Comparison of ENCODE assay signal across 10 mouse cellular contexts in the genomic region with DNA sequence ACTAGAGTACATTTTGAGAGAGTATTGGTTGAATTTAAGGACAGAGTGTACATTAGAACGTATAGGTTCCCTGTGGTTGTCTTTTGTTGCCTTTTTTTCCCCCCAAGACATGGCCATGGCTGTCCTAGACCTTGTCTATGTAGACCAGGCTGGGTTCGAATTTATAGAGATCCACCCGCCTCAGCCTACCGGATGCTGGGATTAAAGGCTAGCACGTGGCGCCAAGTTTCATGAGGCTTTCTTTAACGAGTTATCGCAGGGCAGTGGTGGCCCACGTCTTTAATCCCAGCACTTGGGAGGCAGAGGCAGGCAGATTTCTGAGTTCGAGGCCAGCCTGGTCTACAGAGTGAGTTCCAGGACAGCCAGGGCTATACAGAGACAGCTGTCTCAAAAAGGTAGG. TPM values are rescaled to one million over a fixed set of nuclear protein-coding genes. Genes with fewer than 3 reads are reported as not detected.
DNase-seq lines count a peak whose midpoint lies in the region; ATAC-seq lines count a peak whose summit lies in the region.
"Had no signal": no experiment of that assay in that cellular context is flagged by ENCODE, and none has a peak within 500 bp of the region (broad histone marks: within the 10 kb centered on the region; RNA-seq: fewer than 3 reads in every experiment).

No protein-coding gene starts in this region.

- no peaks in the 10 kb centered on the region for H3K27me3 ChIP-seq in kidney, embryonic 16.5 days (ENCODE audit: insufficient read depth, low read length)
- no peaks in the 10 kb centered on the region for H3K27me3 ChIP-seq in embryonic facial prominence, embryonic 12.5 days
- no peaks in the 10 kb centered on the region for H3K27me3 ChIP-seq in intestine, embryonic 16.5 days (replicated peaks; ENCODE audit: control insufficient read depth, insufficient read depth, low read length)
- no peaks in the 10 kb centered on the region for H3K27me3 ChIP-seq in neural tube, embryonic 13.5 days

- no peak overlapping the region for H3K27ac ChIP-seq in kidney, embryonic 16.5 days (ENCODE audit: low read length)
- H3K27ac ChIP-seq in embryonic facial prominence, embryonic 12.5 days = no peak overlapping the region
- H3K27ac ChIP-seq in intestine, embryonic 16.5 days (ENCODE audit: low read length) = no peak overlapping the region
- H3K27ac ChIP-seq in neural tube, embryonic 13.5 days (replicated peaks) = no peak overlapping the region
- H3K27ac ChIP-seq: macrophage had no signal

- no peaks in the 10 kb centered on the region for H3K9me3 ChIP-seq in kidney, embryonic 16.5 days (ENCODE audit: low read length)
- H3K9me3 ChIP-seq in embryonic facial prominence, embryonic 12.5 days = no peaks in the 10 kb centered on the region
- no peaks in the 10 kb centered on the region for H3K9me3 ChIP-seq in intestine, embryonic 16.5 days (ENCODE audit: control insufficient read depth, low read length)
- H3K9me3 ChIP-seq in neural tube, embryonic 13.5 days = no peaks in the 10 kb centered on the region

- no peaks in the 10 kb centered on the region for H3K36me3 ChIP-seq in kidney, embryonic 16.5 days (ENCODE audit: insufficient read depth, low read length)
- H3K36me3 ChIP-seq in embryonic facial prominence, embryonic 12.5 days = no peaks in the 10 kb centered on the region
- H3K36me3 ChIP-seq in intestine, embryonic 16.5 days (ENCODE audit: control insufficient read depth, insufficient read depth, low read length) = no peaks in the 10 kb centered on the region
- H3K36me3 ChIP-seq in neural tube, embryonic 13.5 days = no peaks in the 10 kb centered on the region

- no peak overlapping the region for H3K9ac ChIP-seq in kidney, embryonic 16.5 days (replicated peaks; ENCODE audit: low read length)
- no peak overlapping the region for H3K9ac ChIP-seq in embryonic facial prominence, embryonic 12.5 days
- H3K9ac ChIP-seq in intestine, embryonic 16.5 days (ENCODE audit: low read depth, low read length) = no peak overlapping the region
- no peak overlapping the region for H3K9ac ChIP-seq in neural tube, embryonic 13.5 days

- 96% methylated on average over 10 of the region's 10 CpGs for WGBS in kidney, embryonic 16.5 days
- 95% methylated on average over 10 of the region's 10 CpGs for WGBS in embryonic facial prominence, embryonic 12.5 days
- 94% methylated on average over 10 of the region's 10 CpGs for WGBS in intestine, embryonic 16.5 days
- WGBS in neural tube, embryonic 13.5 days = 92% methylated on average over 10 of the region's 10 CpGs

- H3K4me1 ChIP-seq in kidney, embryonic 16.5 days (ENCODE audit: insufficient read depth, low read length) = peaks cover 33% of the 10 kb centered on the region
- peaks cover 12% of the 10 kb centered on the region for H3K4me1 ChIP-seq in embryonic facial prominence, embryonic 12.5 days
- H3K4me1 ChIP-seq in intestine, embryonic 16.5 days (ENCODE audit: control insufficient read depth, insufficient read depth, low read length) = peaks cover 9% of the 10 kb centered on the region; the same call in 1 of the 2 replicates
- peaks cover 42% of the 10 kb centered on the region for H3K4me1 ChIP-seq in neural tube, embryonic 13.5 days (replicated peaks)

- ATAC-seq in kidney, embryonic 16.5 days (ENCODE audit: low FRiP score, low TSS enrichment) = no peak
- no peak for ATAC-seq in embryonic facial prominence, embryonic 12.5 days (ENCODE audit: insufficient number of reproducible peaks, insufficient read depth, low FRiP score, low TSS enrichment)
- no peak for ATAC-seq in intestine, embryonic 16.5 days
- no peak for ATAC-seq in neural tube, embryonic 13.5 days (ENCODE audit: low read depth)
- no peak for ATAC-seq in frontal cortex, adult (ENCODE audit: low TSS enrichment)

- no peak for DNase-seq in kidney, adult 11 months
- no peak for DNase-seq in frontal cortex, postnatal 14 days (ENCODE audit: low spot score in 2 of 2)
- DNase-seq in thymus, adult 18-20 months = no peak
- DNase-seq: thymus, postnatal 4 days had no signal

- no peak overlapping the region; the same call in 1 of the 2 replicates for H3K4me3 ChIP-seq in kidney, embryonic 16.5 days (ENCODE audit: low read length)
- H3K4me3 ChIP-seq in embryonic facial prominence, embryonic 12.5 days = peak overlapping the region; percentile 83; the same call in 1 of the 2 replicates
- no peak overlapping the region for H3K4me3 ChIP-seq in intestine, embryonic 16.5 days (ENCODE audit: low read length)
- H3K4me3 ChIP-seq in neural tube, embryonic 13.5 days = peak overlapping the region; percentile 94

- H3K4me2 ChIP-seq in kidney, embryonic 16.5 days (replicated peaks; ENCODE audit: low read depth, low read length) = peak overlapping the region; percentile 83
- peak overlapping the region; percentile 72; the same call in 1 of the 2 replicates for H3K4me2 ChIP-seq in embryonic facial prominence, embryonic 12.5 days (replicated peaks)
- H3K4me2 ChIP-seq in intestine, embryonic 16.5 days (ENCODE audit: low read depth, low read length) = peak overlapping the region; percentile 89; the same call in 1 of the 2 replicates
- peak overlapping the region; percentile 68 for H3K4me2 ChIP-seq in neural tube, embryonic 13.5 days

RNA-seq across cellular contexts. Expression of a gene that starts 1.7 kb away (rescaled TPM):
- polyA plus RNA-seq in kidney, embryonic 16.5 days (2015; fragmentation: Nextera tagmentation; extraction: Ambion mirVana) = 7.2 and 7.9 TPM in 2 replicates
- polyA plus RNA-seq in embryonic facial prominence, embryonic 12.5 days (2016; fragmentation: Nextera tagmentation; extraction: Ambion mirVana) = 14.4 and 14.6 TPM in 2 replicates
- 4.9 TPM in 2 replicates for polyA plus RNA-seq in intestine, embryonic 16.5 days (2015; fragmentation: Nextera tagmentation; extraction: Ambion mirVana)
- polyA plus RNA-seq in neural tube, embryonic 13.5 days (2015; fragmentation: Nextera tagmentation; extraction: Ambion mirVana) = 21.5 and 22.8 TPM in 2 replicates

Comparison
In these comparisons a context has a peak if more than half of its experiments do, and no peak if none do; other contexts are left out.
1. H3K4me3 ChIP-seq: peak in embryonic facial prominence, embryonic 12.5 days (single experiment) and neural tube, embryonic 13.5 days (single experiment); none in kidney, embryonic 16.5 days (single experiment) and intestine, embryonic 16.5 days (single experiment).
2. Peak in every context shown above with its lines, with median percentiles within 50 percentile points of each other: H3K4me2 ChIP-seq.